Mouse (Mus musculus): ENCODE data around the gene Sox13. TPM values are rescaled to one million over a fixed set of nuclear protein-coding genes. Genes with fewer than 3 reads are reported as not detected.

Gene Sox13
- polyA plus RNA-seq, 1 experiment from 2014 or later, result 0.24 TPM

DNA sequence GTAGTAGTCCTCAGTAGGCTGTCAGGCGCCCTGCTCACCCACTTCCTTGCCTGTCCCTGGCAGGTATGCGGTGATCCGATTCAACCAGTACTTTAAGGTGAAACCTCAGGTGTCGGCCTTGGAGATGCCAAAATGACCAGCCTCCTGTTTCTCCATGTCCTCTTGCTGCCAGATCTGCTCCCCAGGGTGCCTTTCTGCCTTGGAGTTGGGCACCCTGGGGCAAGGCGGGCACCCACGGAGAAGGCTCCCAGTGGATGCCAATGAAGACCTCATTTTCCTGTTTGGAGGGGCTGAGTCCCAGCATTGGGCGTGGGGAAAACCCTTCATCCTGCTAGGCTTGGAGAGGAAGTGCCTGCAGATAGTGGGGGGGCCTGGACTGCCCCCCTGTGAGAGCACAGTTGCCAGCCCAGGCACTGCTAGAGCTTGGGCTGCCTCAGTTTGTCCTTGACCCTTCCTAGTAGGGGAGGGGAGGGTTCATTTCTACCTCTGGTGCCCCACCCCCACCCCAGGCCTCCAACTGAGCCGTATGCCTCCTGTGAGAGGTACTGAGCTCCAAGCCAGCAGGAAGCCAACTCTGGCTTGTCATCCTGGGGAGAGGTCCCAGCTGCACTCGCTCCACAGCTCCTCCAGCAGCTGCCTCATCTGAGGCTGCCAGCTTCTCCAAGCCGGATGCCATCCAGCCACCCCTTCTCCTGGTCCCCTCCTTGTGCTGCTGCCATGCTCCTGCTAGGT is 44.8 kb downstream of the Sox13 start:
- no peak overlapping the region for H3K4me3 ChIP-seq (ENCODE audit: inconsistent target)

DNA sequence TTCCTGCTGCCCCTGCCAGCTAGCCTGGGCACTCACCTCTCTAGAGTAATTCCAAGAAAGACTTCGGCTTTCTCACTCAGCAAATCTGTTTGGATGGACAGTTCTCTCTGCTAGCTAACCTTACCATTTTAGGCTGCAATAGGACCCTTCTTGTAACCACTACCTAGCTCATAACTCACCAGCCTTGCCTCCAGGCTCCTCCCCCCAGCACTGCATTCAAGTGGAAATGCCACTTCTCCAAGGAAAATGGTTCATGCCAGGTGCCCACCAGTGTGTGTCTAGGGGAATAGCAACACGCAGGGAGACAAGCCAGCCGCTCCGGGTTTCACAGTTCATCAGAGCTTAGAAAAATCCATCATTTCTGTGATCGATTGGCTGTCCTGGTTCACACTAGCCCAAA is 46.6 kb downstream of the Sox13 start:
- WGBS (ENCODE audit: missing documents), result 93% methylated on average over 5 of the region's 5 CpGs
- no peaks in the 10 kb centered on the region for H3K79me2 ChIP-seq (ENCODE audit: inconsistent target)

More for the DNA sequence above, 44.8 kb downstream of the Sox13 start:
- H3K79me2 ChIP-seq (ENCODE audit: inconsistent target), result no peaks in the 10 kb centered on the region
- H3K36me3 ChIP-seq (ENCODE audit: inconsistent target), result no peaks in the 10 kb centered on the region
- WGBS (ENCODE audit: missing documents), result 73% methylated on average over 10 of the region's 10 CpGs
- H3K27ac ChIP-seq, result no peak overlapping the region

DNA sequence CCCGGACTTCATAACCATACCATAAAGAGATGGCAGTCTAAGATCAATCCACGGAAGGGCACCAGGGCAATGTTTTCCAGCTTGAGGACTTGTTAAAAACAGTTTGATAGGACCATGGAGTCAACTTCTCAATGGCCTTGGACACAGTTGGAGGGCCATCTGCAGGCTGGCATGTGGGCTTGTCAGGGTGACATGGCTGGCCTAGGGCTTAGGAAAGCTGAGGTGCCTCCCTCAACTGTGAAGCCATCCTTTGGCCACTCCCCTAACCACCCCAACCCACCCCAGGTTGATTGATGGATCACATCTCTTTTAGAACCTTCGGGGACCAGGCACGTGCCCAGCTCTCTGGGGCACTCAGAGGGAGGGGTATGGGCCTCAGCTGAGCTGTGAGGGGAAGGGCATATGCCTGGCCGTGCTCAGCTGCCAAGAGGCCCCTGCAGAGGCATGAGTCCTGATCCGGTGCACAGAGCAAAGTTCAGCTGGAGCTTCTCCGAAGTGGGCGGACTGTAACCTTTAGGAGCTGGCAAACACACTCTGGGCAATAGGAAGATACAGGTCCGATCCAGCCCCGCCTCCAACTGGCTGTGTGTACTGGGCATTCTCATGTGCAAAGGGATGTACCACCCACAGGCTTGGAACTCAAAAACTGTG is 48.4 kb downstream of the Sox13 start:
- H3K79me2 ChIP-seq (ENCODE audit: inconsistent target), result no peaks in the 10 kb centered on the region
- WGBS (ENCODE audit: missing documents), result 69% methylated on average over 10 of the region's 10 CpGs
- H3K4me3 ChIP-seq (ENCODE audit: inconsistent target), result no peak overlapping the region
- H3K36me3 ChIP-seq (ENCODE audit: inconsistent target), result no peaks in the 10 kb centered on the region
- no peak overlapping the region for H3K27ac ChIP-seq

More for the DNA sequence above, 46.6 kb downstream of the Sox13 start:
- H3K4me3 ChIP-seq (ENCODE audit: inconsistent target), result no peak overlapping the region
- no peak overlapping the region for H3K27ac ChIP-seq
- no peaks in the 10 kb centered on the region for H3K36me3 ChIP-seq (ENCODE audit: inconsistent target)

DNA sequence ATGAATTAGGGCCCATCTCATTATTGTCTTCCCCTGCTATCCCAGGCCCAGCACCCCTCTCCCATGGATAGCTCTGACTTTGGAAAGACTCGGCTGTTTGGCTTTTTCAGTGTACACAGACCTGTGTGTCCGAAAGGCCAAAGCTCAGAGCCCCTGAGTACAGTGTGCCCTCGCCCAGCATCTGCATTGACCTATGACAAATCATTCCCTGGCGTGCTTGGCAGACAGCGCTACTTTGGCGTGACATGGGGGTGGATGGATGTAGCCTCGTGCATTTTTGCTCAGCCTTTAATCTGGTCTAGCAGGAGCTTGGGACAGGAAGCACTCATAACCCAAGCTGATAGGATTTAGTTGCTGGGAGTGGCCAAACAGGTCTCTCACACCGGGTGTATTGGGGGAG is 52.1 kb downstream of the Sox13 start:
- WGBS (ENCODE audit: missing documents), result 68% methylated on average over 8 of the region's 8 CpGs
- Histone ChIP-seq H3K36me3 (ENCODE audit: inconsistent target) (no peaks in the 10 kb centered on the region), H3K27ac (no peak overlapping the region), H3K4me3 (ENCODE audit: inconsistent target) (no peak overlapping the region), H3K79me2 (ENCODE audit: inconsistent target) (no peaks in the 10 kb centered on the region)

DNA sequence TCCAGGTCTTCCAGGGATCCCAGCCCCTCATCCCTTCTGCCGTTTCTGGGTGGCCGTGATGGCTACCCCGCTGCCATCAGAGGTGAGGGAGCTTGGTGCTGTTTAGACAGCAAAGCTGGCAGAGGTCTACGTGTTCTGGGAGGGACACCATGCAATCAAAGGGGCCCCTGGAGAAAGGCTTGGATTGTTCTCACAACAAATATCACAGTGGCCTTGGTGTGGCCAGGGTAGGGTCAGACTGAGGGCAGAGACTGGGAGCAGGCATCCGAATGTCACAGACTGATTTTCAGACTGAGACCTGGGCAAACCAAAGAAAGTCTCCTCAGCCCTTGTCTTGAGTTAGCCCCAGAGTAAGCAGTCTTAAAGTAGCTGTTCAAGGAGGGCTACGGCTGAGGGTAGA is 52.7 kb downstream of the Sox13 start:
- no peaks in the 10 kb centered on the region for H3K79me2 ChIP-seq (ENCODE audit: inconsistent target)
- no peak overlapping the region for H3K27ac ChIP-seq
- WGBS (ENCODE audit: missing documents), result 90% methylated on average over 6 of the region's 6 CpGs
- H3K36me3 ChIP-seq (ENCODE audit: inconsistent target), result no peaks in the 10 kb centered on the region
- H3K4me3 ChIP-seq (ENCODE audit: inconsistent target), result no peak overlapping the region

DNA sequence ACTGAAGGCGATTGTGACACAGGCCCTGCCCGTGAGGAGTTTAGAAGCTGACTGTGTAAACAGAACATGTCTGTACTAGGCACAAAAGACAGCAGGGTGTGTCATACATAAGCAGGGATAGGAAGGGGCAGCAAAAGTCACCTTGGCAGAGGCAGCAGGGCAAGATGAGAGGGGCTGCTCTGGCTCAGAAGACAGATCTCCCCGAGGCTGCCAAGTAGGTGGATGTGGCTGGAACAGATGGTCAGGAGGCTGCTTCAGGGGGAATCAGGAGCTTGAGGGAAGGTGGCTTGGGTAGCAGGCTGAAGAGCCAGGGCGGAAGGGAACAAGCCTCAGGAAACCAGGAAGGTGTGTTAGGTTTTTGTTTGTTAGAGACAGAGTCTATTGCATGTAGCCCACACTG is 53.8 kb downstream of the Sox13 start:
- no peak overlapping the region for H3K27ac ChIP-seq
- H3K4me3 ChIP-seq (ENCODE audit: inconsistent target), result no peak overlapping the region
- no peaks in the 10 kb centered on the region for H3K79me2 ChIP-seq (ENCODE audit: inconsistent target)
- 76% methylated on average over 4 of the region's 4 CpGs for WGBS (ENCODE audit: missing documents)
- H3K36me3 ChIP-seq (ENCODE audit: inconsistent target), result no peaks in the 10 kb centered on the region

DNA sequence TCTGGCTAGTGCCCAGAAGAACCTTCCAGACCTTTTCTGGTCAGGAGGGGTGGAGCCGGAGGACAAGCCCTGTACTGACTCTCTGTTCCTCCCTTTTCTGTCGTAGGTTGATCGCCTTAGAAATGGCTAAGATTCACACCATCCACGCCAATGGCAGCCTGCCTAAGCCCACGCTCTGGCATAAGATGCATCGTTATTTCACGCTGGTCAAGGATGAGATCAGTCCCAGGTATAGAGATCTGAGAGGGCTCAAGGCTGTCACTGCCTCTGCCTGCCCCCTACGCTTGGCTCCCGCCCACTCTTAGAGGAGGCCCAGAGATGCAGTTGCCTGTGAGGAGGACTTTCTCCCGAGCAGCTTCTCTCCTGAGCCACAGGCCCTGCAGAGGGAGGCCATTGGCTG is 55.5 kb downstream of the Sox13 start:
- 89% methylated on average over 10 of the region's 10 CpGs for WGBS (ENCODE audit: missing documents)
- no peaks in the 10 kb centered on the region for H3K36me3 ChIP-seq (ENCODE audit: inconsistent target)
- H3K27ac ChIP-seq, result no peak overlapping the region
- no peak overlapping the region for H3K4me3 ChIP-seq (ENCODE audit: inconsistent target)
- H3K79me2 ChIP-seq (ENCODE audit: inconsistent target), result no peaks in the 10 kb centered on the region

DNA sequence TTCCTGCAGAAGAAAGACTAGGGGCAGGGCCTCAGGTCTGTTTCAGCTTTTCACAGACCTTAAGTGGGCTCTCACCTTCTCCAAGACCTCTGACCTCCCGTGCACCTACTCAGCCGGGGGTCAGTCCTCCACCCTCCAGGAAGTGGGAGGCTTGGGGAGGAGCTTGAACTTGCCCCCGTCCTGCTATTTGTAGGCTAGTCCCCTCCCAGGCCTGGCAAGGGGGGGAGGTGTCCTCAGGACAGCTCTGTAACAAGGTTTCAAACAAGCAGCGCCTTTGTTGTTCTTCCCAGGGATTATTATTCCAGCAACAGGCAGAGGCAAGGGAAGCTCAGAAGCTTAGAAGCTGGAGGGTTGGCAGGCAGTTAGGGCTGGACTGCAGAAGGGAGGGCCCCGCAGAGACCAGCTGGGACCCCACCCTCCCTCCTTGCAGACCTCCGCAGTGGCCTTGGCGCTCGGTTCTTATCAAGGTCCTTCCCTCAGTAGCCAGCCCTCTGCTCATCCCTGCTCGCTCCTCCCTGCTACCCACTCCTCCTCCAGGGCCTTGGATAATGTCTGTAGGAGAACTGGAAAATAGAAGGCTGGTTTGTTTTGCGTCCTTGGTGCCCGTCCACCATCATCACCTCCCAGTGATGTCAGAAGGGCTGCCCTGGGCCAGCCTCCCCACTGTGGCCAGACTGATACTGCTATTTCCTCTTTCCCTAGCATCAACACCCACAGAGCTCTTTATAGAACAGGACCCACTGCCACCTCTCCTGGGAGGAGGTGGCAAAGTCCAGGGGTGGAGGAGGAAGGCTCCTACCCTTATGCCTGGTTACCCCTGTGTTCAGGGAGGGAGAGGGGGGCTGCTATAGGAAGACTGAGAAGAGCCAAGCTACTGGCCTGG is 56.3 kb downstream of the Sox13 start:
- Histone ChIP-seq H3K4me3 (ENCODE audit: inconsistent target) (no peak overlapping the region), H3K79me2 (ENCODE audit: inconsistent target) (no peaks in the 10 kb centered on the region), H3K36me3 (ENCODE audit: inconsistent target) (no peaks in the 10 kb centered on the region), H3K27ac (no peak overlapping the region)
- WGBS (ENCODE audit: missing documents), result 37% methylated on average over 8 of the region's 11 CpGs

DNA sequence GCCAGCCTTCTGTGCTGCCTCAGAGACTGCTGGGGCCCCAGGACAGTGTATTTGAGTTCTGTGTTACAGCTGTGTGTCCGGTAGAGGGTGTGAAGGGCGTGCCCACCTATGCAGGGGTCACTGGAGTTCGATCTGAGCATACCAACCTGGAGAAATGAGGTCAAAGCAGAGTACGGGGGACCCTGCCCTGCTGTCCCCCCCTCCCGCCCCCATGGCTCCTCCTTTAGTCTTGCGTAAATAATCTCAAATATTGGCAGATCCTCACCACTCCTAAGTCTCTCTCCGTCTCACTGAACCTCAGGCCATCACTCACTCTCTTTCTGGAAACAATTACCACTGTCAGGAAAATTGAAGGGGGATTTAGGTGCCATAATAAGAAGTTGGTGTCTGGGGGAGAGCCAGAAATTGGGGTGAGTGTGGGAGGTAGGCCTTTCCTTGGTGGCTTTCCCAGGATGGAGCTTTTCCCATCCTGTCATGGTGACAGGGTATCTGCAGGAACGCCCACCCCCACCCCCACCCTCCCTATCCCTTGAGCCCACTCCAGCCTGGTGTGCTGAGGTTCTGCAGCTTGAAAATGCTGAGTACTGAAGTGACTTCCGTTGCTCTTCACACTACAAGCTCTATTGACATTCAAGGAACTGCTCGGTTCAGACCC is 57.1 kb downstream of the Sox13 start:
- no peaks in the 10 kb centered on the region for H3K79me2 ChIP-seq (ENCODE audit: inconsistent target)
- no peak overlapping the region for H3K27ac ChIP-seq
- 64% methylated on average over 10 of the region's 10 CpGs for WGBS (ENCODE audit: missing documents)
- no peak overlapping the region for H3K4me3 ChIP-seq (ENCODE audit: inconsistent target)
- no peaks in the 10 kb centered on the region for H3K36me3 ChIP-seq (ENCODE audit: inconsistent target)

DNA sequence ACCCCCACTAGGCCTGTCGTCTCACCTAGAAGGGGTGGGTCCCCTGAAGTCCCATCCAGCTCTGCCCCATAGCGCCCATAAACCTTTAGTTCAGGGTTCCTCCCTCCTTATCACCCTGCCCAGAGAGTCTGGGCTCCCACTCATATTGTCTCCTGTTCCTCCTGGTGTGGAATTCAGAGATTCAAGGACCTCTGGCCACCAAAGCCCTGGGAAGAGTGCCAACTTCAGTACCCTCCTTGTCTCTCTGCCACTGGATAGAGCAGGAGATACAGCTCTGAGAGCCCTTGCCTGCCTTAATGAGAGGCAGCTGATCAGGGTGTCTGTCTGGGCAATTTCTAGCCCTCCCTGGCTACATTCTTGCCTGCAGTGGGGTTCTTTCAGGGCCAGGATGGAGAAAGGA is 59.3 kb downstream of the Sox13 start:
- 89% methylated on average over 2 of the region's 2 CpGs for WGBS (ENCODE audit: missing documents)
- no peak overlapping the region for H3K27ac ChIP-seq
- no peaks in the 10 kb centered on the region for H3K79me2 ChIP-seq (ENCODE audit: inconsistent target)
- H3K36me3 ChIP-seq (ENCODE audit: inconsistent target), result no peaks in the 10 kb centered on the region
- no peak overlapping the region for H3K4me3 ChIP-seq (ENCODE audit: inconsistent target)

DNA sequence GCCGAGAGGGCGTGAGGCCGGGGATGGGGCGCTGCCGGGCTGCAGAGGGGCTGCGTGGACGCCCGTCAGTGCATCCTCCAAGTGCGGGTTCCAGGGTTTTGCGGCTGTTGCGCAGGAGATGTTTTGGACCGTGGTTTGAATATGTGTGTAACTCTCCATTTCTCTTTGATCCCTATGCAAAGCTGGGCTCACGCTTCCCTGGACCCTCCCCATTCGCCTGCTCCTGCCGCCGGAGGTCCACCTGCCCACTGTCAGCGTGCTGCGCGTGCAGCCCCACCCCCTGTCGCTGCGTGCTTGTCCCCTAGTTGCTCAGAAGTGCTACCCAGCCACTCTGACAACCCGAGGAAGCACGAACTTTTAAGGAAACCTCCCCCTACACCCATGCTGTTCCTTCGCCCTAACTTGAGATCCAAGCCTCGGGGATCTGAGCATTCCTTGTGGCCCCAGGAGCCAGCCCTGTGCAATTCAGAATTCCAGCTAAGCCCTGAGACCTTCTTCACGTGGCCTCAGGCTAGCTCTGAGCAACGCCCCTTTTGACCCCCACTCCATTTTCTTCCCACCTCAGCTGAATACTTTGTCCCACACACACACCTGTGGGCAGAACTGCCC is 60.1 kb downstream of the Sox13 start:
- WGBS (ENCODE audit: missing documents), result 15% methylated on average over 27 of the region's 27 CpGs
- Histone ChIP-seq H3K27ac (no peak overlapping the region), H3K36me3 (ENCODE audit: inconsistent target) (no peaks in the 10 kb centered on the region), H3K4me3 (ENCODE audit: inconsistent target) (no peak overlapping the region), H3K79me2 (ENCODE audit: inconsistent target) (no peaks in the 10 kb centered on the region)

DNA sequence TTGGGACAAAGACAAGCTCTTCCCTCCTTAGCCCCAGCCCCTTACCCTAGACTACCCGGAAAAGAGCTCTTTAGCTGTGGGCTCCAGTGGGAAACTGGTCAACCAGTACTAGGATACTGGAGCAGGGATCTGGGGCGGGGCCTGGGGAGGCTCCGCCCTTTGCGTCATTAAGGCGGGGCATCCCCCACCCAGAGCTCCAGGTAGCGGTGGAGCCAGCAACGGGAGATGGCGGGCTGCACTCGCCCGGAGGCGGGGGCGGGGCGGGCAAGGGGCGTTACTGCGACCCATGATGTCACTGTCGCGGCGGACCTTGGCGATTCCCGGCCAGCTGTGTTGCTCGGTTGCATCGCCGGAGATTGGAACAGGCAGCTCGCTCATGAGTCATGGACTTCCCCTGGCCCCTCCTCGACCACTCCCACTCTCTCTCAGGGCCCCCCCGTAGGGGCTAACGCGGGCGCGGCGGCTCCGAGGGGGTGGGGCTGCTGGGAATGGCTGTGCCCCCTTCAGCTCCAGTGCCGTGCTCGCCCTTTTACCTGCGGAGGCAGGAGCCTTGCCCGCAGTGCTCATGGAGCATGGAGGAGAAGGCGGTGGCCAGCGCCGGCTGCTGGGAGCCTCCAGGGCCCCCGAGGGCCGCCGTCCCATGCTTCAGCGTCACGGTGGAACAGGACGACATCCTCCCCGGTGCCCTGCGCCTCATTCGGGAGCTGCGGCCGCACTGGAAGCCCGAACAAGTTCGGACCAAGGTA is 60.7 kb downstream of the Sox13 start, which contains the start of gene Etnk2:
Gene Etnk2 (plus strand): TSS at position 297 of the 746 bp plus-strand sequence.
- Histone ChIP-seq H3K27ac (no peak within 1 kb of the TSS), H3K4me3 (ENCODE audit: inconsistent target) (no peak within 1 kb of the TSS), H3K36me3 (ENCODE audit: inconsistent target) (no peaks in the 10 kb centered on the region)

DNA sequence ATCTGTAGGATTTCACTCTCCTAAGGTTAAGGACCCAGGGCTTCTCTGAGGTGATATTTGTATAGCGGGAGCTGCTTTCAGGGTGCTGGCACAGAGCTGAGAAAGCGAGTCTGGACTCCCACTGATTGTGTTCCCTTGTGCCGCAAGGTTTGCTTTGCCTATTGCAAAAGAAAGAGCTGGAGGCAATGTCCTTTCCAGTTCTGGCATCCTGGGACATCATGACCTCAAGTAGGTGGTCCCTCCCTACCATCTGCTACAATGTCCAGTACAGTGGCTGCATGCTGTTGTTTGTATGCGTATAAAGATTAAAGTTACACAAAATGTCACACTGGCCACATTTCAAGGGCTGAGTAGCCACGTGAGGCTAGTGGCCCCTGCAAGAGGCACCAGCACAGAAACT is 62.1 kb downstream of the Sox13 start:
- no peak overlapping the region for H3K27ac ChIP-seq
- 96% methylated on average over 5 of the region's 5 CpGs for WGBS (ENCODE audit: missing documents)
- no peaks in the 10 kb centered on the region for H3K36me3 ChIP-seq (ENCODE audit: inconsistent target)
- H3K4me3 ChIP-seq (ENCODE audit: inconsistent target), result no peak overlapping the region
- H3K79me2 ChIP-seq (ENCODE audit: inconsistent target), result no peaks in the 10 kb centered on the region

More for the DNA sequence above, 60.7 kb downstream of the Sox13 start, which contains the start of gene Etnk2:
- 1% methylated on average over 51 of the region's 52 CpGs for WGBS (ENCODE audit: missing documents)
- H3K79me2 ChIP-seq (ENCODE audit: inconsistent target), result no peaks in the 10 kb centered on the region

Measured in macrophage (primary cell).